Mouse (Mus musculus): ENCODE measurements around the gene Plrg1. TPM values are rescaled to one million over a fixed set of nuclear protein-coding genes. Genes with fewer than 3 reads are reported as not detected.

Gene Plrg1
- polyA plus RNA-seq, 1 experiment, result 59.9 TPM

GRCm38 (mm10) chr3:83050661-83051060 is 4.7 kb upstream of the Plrg1 start:
- H3K27me3 ChIP-seq (ENCODE audit: control insufficient read depth, insufficient read depth, insufficient read length), result peaks cover 5% of the 10 kb centered on the region
- H3K4me2 ChIP-seq (ENCODE audit: low read depth), result no peak overlapping the region
- no peak overlapping the region for H3K4me3 ChIP-seq
- TF ChIP-seq TCF3 (IDR thresholded peaks at IDR 0.05; ENCODE audit: insufficient read length, low read depth) (no peak), MYOG (IDR thresholded peaks at IDR 0.05; ENCODE audit: control insufficient read depth in 1 of 3, insufficient read depth in 1 of 3, insufficient read length in 2 of 3, low read depth in 2 of 3) (no peak), SRF (IDR thresholded peaks at IDR 0.05; ENCODE audit: control insufficient read depth, insufficient read length, low read depth) (no peak), TCF12 (IDR thresholded peaks at IDR 0.05; ENCODE audit: insufficient read depth, poor library complexity, severe bottlenecking) (no peak)
- peaks cover 4% of the 10 kb centered on the region for H3K79me2 ChIP-seq (ENCODE audit: control insufficient read depth, insufficient read depth)
- H3K36me3 ChIP-seq (ENCODE audit: control insufficient read depth, insufficient read depth), result no peaks in the 10 kb centered on the region
- H3ac ChIP-seq (ENCODE audit: control insufficient read depth, insufficient read length), result no peak overlapping the region

- TF ChIP-seq MYOD1 (IDR thresholded peaks at IDR 0.05; ENCODE audit: control insufficient read depth in 1 of 3, insufficient read length in 2 of 3, low read depth in 2 of 3), result no peak
- no peak for TF ChIP-seq MYOG (IDR thresholded peaks at IDR 0.05; ENCODE audit: control insufficient read depth in 1 of 3, insufficient read depth in 1 of 3, insufficient read length in 2 of 3, low read depth in 2 of 3)
- no peak for TF ChIP-seq POLR2AphosphoS2 (IDR thresholded peaks at IDR 0.05; ENCODE audit: insufficient read length, low read depth)
- TF ChIP-seq MAX (IDR thresholded peaks at IDR 0.05; ENCODE audit: low read depth), result no peak
- no peak for TF ChIP-seq POLR2A (IDR thresholded peaks at IDR 0.05; ENCODE audit: insufficient read length, low read depth)
- no peak for TF ChIP-seq E2F4 (IDR thresholded peaks at IDR 0.05; ENCODE audit: insufficient read depth)
- no peak for TF ChIP-seq SRF (IDR thresholded peaks at IDR 0.05; ENCODE audit: control insufficient read depth, insufficient read length, low read depth)
- no peak for TF ChIP-seq USF1 (IDR thresholded peaks at IDR 0.05; ENCODE audit: low read depth)
- no peak for TF ChIP-seq REST (IDR thresholded peaks at IDR 0.05; ENCODE audit: insufficient read depth, insufficient read length)
- Histone ChIP-seq H3K79me2 (ENCODE audit: control insufficient read depth, insufficient read depth) (peaks cover 18% of the 10 kb centered on the region), H3K4me3 (no peak overlapping the region), H3K4me2 (ENCODE audit: low read depth) (no peak overlapping the region), H3K27me3 (ENCODE audit: control insufficient read depth, insufficient read depth, insufficient read length) (no peaks in the 10 kb centered on the region), H3K36me3 (ENCODE audit: control insufficient read depth, insufficient read depth) (no peaks in the 10 kb centered on the region), H3ac (ENCODE audit: control insufficient read depth, insufficient read length) (no peak overlapping the region)
These were observed 3.2 kb upstream of the Plrg1 start for GRCm38 (mm10) chr3:83052102-83052501.

GRCm38 (mm10) chr3:83053126-83053525 is 2.2 kb upstream of the Plrg1 start:
- Histone ChIP-seq H3K36me3 (ENCODE audit: control insufficient read depth, insufficient read depth) (no peaks in the 10 kb centered on the region), H3K4me2 (ENCODE audit: low read depth) (no peak overlapping the region), H3ac (ENCODE audit: control insufficient read depth, insufficient read length) (no peak overlapping the region), H3K79me2 (ENCODE audit: control insufficient read depth, insufficient read depth) (peaks cover 19% of the 10 kb centered on the region), H3K27me3 (ENCODE audit: control insufficient read depth, insufficient read depth, insufficient read length) (no peaks in the 10 kb centered on the region), H3K4me3 (no peak overlapping the region)
- TF ChIP-seq MYOD1 (IDR thresholded peaks at IDR 0.05; ENCODE audit: control insufficient read depth in 1 of 3, insufficient read length in 2 of 3, low read depth in 2 of 3) (no peak), POLR2AphosphoS2 (IDR thresholded peaks at IDR 0.05; ENCODE audit: insufficient read length, low read depth) (no peak), MAX (IDR thresholded peaks at IDR 0.05; ENCODE audit: low read depth) (no peak), TCF3 (IDR thresholded peaks at IDR 0.05; ENCODE audit: insufficient read length, low read depth) (no peak), MYOG (IDR thresholded peaks at IDR 0.05; ENCODE audit: control insufficient read depth in 1 of 3, insufficient read depth in 1 of 3, insufficient read length in 2 of 3, low read depth in 2 of 3) (no peak), REST (IDR thresholded peaks at IDR 0.05; ENCODE audit: insufficient read depth, insufficient read length) (no peak), POLR2A (IDR thresholded peaks at IDR 0.05; ENCODE audit: insufficient read length, low read depth) (no peak), CEBPB (IDR thresholded peaks at IDR 0.05; ENCODE audit: insufficient read depth, poor library complexity, severe bottlenecking) (no peak), USF1 (IDR thresholded peaks at IDR 0.05; ENCODE audit: low read depth) (no peak), TCF12 (IDR thresholded peaks at IDR 0.05; ENCODE audit: insufficient read depth, poor library complexity, severe bottlenecking) (no peak), SRF (IDR thresholded peaks at IDR 0.05; ENCODE audit: control insufficient read depth, insufficient read length, low read depth) (no peak), E2F4 (IDR thresholded peaks at IDR 0.05; ENCODE audit: insufficient read depth) (no peak)

GRCm38 (mm10) chr3:83053758-83054157 is 1.6 kb upstream of the Plrg1 start:
- Histone ChIP-seq H3K79me2 (ENCODE audit: control insufficient read depth, insufficient read depth) (peaks cover 19% of the 10 kb centered on the region), H3K4me3 (no peak overlapping the region), H3ac (ENCODE audit: control insufficient read depth, insufficient read length) (no peak overlapping the region), H3K4me2 (ENCODE audit: low read depth) (no peak overlapping the region), H3K27me3 (ENCODE audit: control insufficient read depth, insufficient read depth, insufficient read length) (no peaks in the 10 kb centered on the region), H3K36me3 (ENCODE audit: control insufficient read depth, insufficient read depth) (peaks cover 4% of the 10 kb centered on the region)
- TF ChIP-seq POLR2A (IDR thresholded peaks at IDR 0.05; ENCODE audit: insufficient read length, low read depth), result no peak
- TF ChIP-seq SRF (IDR thresholded peaks at IDR 0.05; ENCODE audit: control insufficient read depth, insufficient read length, low read depth), result no peak
- TF ChIP-seq MYOG (IDR thresholded peaks at IDR 0.05; ENCODE audit: control insufficient read depth in 1 of 3, insufficient read depth in 1 of 3, insufficient read length in 2 of 3, low read depth in 2 of 3), result no peak
- no peak for TF ChIP-seq REST (IDR thresholded peaks at IDR 0.05; ENCODE audit: insufficient read depth, insufficient read length)
- no peak for TF ChIP-seq CEBPB (IDR thresholded peaks at IDR 0.05; ENCODE audit: insufficient read depth, poor library complexity, severe bottlenecking)

GRCm38 (mm10) chr3:83054759-83055158 is 563 bp upstream of the Plrg1 start:
- TF ChIP-seq CEBPB (IDR thresholded peaks at IDR 0.05; ENCODE audit: insufficient read depth, poor library complexity, severe bottlenecking), result no peak
- TF ChIP-seq MYOG (IDR thresholded peaks at IDR 0.05; ENCODE audit: control insufficient read depth in 1 of 3, insufficient read depth in 1 of 3, insufficient read length in 2 of 3, low read depth in 2 of 3), result no peak
- TF ChIP-seq MAX (IDR thresholded peaks at IDR 0.05; ENCODE audit: low read depth), result no peak
- TF ChIP-seq MYOD1 (IDR thresholded peaks at IDR 0.05; ENCODE audit: control insufficient read depth in 1 of 3, insufficient read length in 2 of 3, low read depth in 2 of 3), result no peak
- no peak for TF ChIP-seq REST (IDR thresholded peaks at IDR 0.05; ENCODE audit: insufficient read depth, insufficient read length)
- no peak for TF ChIP-seq POLR2AphosphoS2 (IDR thresholded peaks at IDR 0.05; ENCODE audit: insufficient read length, low read depth)
- TF ChIP-seq POLR2A (IDR thresholded peaks at IDR 0.05; ENCODE audit: insufficient read length, low read depth), result no peak
- TF ChIP-seq USF1 (IDR thresholded peaks at IDR 0.05; ENCODE audit: low read depth), result no peak
- no peak for TF ChIP-seq SRF (IDR thresholded peaks at IDR 0.05; ENCODE audit: control insufficient read depth, insufficient read length, low read depth)
- no peak for TF ChIP-seq TCF12 (IDR thresholded peaks at IDR 0.05; ENCODE audit: insufficient read depth, poor library complexity, severe bottlenecking)
- TF ChIP-seq E2F4 (IDR thresholded peaks at IDR 0.05; ENCODE audit: insufficient read depth), result no peak
- Histone ChIP-seq H3K4me2 (ENCODE audit: low read depth) (peak overlapping the region; percentile 61), H3ac (ENCODE audit: control insufficient read depth, insufficient read length) (no peak overlapping the region), H3K36me3 (ENCODE audit: control insufficient read depth, insufficient read depth) (peaks cover 10% of the 10 kb centered on the region), H3K27me3 (ENCODE audit: control insufficient read depth, insufficient read depth, insufficient read length) (no peaks in the 10 kb centered on the region), H3K79me2 (ENCODE audit: control insufficient read depth, insufficient read depth) (peaks cover 19% of the 10 kb centered on the region), H3K4me3 (peak overlapping the region; percentile 97)
